Mouse (Mus musculus) lung, adult 2 months (tissue): ENCODE measurements around the gene Gm36028. TPM values are rescaled to one million over a fixed set of nuclear protein-coding genes. Genes with fewer than 3 reads are reported as not detected.

Experiments used
- DNase-seq: peaks from one replicate; pipeline ENCODE4 v3.0.0; 2022
- H3K4me1 ChIP-seq: fragments of 200-500 bp; 2 replicates; pipeline ENCODE4 v1.6.1; 2011; ENCODE audit warnings: low read length; ENCODE audit not compliant: control insufficient read depth, insufficient read depth
- H3K4me3 ChIP-seq: fragments of 200-500 bp; replicated peaks from 2 replicates; pipeline ENCODE3; 2011; ENCODE audit warnings: low read depth, mild to moderate bottlenecking, control low read depth, low read length; ENCODE audit errors: extremely low read depth
- CTCF ChIP-seq: fragments of 200-500 bp; IDR thresholded peaks from 2 replicates; pipeline ENCODE4 v1.5.1; 2011; ENCODE audit warnings: mild to moderate bottlenecking, low read length, control low read depth; ENCODE audit not compliant: insufficient read depth
- POLR2A ChIP-seq: fragments of 200-500 bp; IDR thresholded peaks from 2 replicates; pipeline ENCODE4 v1.6.1; 2011; ENCODE audit warnings: low read depth, mild to moderate bottlenecking, control low read depth, low read length, borderline replicate concordance; ENCODE audit errors: extremely low read depth
- WGBS: fragments of 180-500 bp; shearing (Covaris S2); methylation state at CpG from one replicate; pipeline ENCODE4 v1.1.7; 2018; 5-methylcytosine and 5-hydroxymethylcytosine counted together
- polyA plus RNA-seq: library from polyadenylated mRNA; depleted of rRNA; stranded (reverse); fragments of >200 nt; gene quantifications from 2 replicates; pipeline ENCODE4 v1.2.3, GENCODE M21; 2012

Gm36028 gene
- polyA plus RNA-seq, 1 experiment: 0.38 TPM

GRCm38 (mm10) chr16:37879750-37880419 lies 18.9 kb upstream of the Gm36028 start:
- Histone ChIP-seq H3K4me3 (no peak overlapping the region), H3K4me1 (peaks cover 9% of the 10 kb centered on the region)
- no peak for DNase-seq
- no peak for TF ChIP-seq CTCF
- 88% methylated on average over 4 of the region's 4 CpGs for WGBS

DNA sequence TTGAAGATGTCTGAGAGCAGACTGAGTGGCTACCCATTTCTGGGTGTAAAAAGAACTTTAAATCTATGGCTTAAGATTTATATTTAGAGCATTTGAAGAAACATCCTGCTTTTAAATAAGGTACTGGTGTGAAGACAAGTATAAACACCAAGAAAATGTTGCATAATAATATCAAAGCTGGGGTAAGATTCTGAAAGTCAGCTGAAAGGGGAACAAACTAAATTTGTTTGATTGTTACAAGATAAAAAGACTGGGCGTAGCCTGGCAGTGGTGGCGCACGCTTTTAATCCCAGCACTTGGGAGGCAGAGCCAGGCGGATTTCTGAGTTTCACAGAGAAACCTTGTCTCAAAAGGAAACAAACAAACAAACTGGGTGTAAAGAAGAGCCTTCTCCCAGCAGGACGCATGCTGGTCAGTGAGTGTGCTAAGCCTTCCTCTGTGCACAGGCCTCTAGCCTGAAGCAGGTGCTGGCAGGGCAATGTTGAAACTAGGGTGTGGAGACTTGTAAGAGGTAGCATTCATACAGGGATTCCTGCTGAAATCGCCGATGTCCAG lies 18.1 kb upstream of the Gm36028 start:
- peaks cover 16% of the 10 kb centered on the region for H3K4me1 ChIP-seq
- no peak overlapping the region for H3K4me3 ChIP-seq
- no peak for DNase-seq
- no peak for TF ChIP-seq CTCF
- TF ChIP-seq POLR2A: no peak
- WGBS: 71% methylated on average over 7 of the region's 7 CpGs

- TF ChIP-seq POLR2A (no peak), CTCF (no peak)
- Histone ChIP-seq H3K4me3 (no peak overlapping the region), H3K4me1 (peaks cover 20% of the 10 kb centered on the region)
- WGBS: 96% methylated on average over 3 of the region's 3 CpGs
- no peak for DNase-seq
Measured at GRCm38 (mm10) chr16:37877406-37877805, 16.5 kb upstream of the Gm36028 start.

GRCm38 (mm10) chr16:37874501-37875235 lies 13.7 kb upstream of the Gm36028 start:
- H3K4me1 ChIP-seq: peaks cover 34% of the 10 kb centered on the region
- 47% methylated on average over 4 of the region's 4 CpGs for WGBS
- no peak overlapping the region for H3K4me3 ChIP-seq
- TF ChIP-seq POLR2A (no peak), CTCF (no peak)
- DNase-seq: peak; percentile 12

GRCm38 (mm10) chr16:37871112-37871715 lies 10.3 kb upstream of the Gm36028 start:
- H3K4me3 ChIP-seq: no peak overlapping the region
- TF ChIP-seq POLR2A: no peak
- TF ChIP-seq CTCF: no peak
- peaks cover 29% of the 10 kb centered on the region for H3K4me1 ChIP-seq
- 30% methylated on average over 4 of the region's 4 CpGs for WGBS
- DNase-seq: peak; percentile 14

DNA sequence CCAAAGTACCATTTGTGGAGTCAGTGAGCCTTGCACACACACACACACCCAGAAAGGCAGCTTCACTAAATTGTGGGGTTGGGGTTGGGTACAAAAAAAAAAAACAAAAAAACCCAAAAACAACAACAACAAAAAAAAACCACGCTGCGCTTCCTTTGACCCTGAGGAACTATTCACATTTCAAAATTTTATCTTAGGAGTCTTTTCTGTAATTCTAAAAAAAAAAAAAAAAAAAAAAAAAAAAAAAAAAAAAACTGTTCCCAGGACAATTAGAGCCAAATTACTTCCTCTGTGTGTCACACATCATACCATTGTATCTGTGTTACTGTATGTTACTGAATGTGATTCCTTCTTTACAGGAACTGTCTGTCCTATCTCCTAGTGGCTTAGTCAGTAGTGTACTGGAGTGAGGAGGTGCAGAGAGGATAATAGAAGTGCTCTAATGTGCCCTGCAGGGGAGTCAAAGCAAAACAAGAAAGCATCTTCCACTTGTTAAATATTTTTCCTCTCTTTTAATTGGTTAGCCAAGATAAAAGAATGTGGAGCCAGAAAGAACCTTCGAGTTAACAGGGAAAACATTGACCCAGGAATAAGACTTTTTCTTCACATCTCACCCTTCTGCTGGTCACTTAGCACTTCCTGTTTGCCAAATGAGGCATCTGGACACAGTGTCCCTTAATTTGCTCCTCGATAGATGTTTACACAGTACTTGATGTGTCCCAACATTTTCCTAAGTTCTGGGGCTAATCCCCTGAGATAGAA lies 8.7 kb upstream of the Gm36028 start:
- Histone ChIP-seq H3K4me1 (peaks cover 23% of the 10 kb centered on the region), H3K4me3 (peak overlapping the region; percentile 96)
- DNase-seq: no peak
- 7% methylated on average over 4 of the region's 4 CpGs for WGBS
- TF ChIP-seq CTCF: no peak
- TF ChIP-seq POLR2A: no peak

DNA sequence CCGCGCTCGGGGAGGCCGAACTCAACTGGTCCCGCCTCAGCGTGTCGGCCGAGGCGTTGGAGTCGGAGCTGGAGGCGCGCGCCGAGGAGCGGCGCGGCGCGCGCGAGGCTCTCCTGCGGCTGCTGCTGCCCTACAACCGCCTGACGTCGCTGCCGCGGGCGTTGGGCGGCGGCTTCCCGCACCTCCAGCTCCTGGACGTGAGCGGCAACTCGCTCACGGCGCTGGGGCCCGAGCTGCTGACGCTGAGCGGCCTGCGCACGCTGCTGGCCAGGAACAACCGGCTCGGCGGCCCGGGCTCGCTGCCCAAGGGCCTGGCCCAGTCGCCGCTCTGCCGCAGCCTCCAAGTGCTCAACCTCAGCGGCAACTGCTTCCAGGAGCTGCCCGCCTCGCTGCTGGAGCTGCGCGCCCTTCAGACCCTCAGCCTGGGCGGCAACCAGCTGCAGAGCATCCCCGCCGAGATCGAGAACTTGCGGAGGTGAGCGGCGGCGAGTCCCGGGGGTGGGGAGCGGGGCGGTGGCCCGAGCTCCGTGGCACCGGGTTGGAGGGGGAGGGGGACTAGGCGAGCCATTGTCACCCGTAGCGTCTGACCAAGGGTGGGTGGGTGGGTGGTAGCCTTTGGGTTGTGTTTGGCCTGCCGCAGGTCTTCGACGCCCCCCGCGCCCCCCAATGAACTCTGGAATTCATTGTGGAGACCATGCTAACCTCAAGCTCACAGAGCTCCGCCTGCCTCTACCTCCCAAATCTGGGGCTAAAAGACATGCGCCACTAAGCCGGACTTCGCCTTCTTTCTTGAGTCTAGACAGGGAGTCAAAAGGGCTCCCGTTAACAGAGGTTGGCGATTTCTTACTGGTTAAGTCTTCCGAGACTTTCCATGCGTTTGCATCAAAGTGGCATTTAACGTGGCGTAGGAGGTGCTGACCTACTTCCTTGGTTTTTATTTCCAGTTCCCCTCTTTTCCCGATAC lies 7.8 kb upstream of the Gm36028 start:
- Histone ChIP-seq H3K4me1 (peaks cover 16% of the 10 kb centered on the region), H3K4me3 (peak overlapping the region; percentile 96)
- TF ChIP-seq POLR2A (peak; percentile 30; the same call in 1 of the 2 replicates), CTCF (no peak)
- under 1% methylated on average over 87 of the region's 87 CpGs for WGBS
- peak; percentile 70 for DNase-seq

- TF ChIP-seq POLR2A (peak; percentile 45; the same call in 1 of the 2 replicates), CTCF (no peak)
- DNase-seq: peak; percentile 85
- peak within 1 kb of the TSS; percentile 96 for H3K4me3 ChIP-seq
- WGBS: under 1% methylated on average over 60 of the region's 86 CpGs
- peaks cover 14% of the 10 kb centered on the region for H3K4me1 ChIP-seq
Measured at GRCm38 (mm10) chr16:37867791-37868505, 7.0 kb upstream of the Gm36028 start, which contains the start of gene Lrrc58. TSS of gene Lrrc58 (plus strand) at chr16:37868389.
